Mouse (Mus musculus): ENCODE data around the gene Tspan14. TPM values are rescaled to one million over a fixed set of nuclear protein-coding genes. Genes with fewer than 3 reads are reported as not detected.
A peak's percentile ranks its signal among the peaks of the same experiment; 100 is the strongest.

The Tspan14 gene
- total and polyA plus RNA-seq, 2 experiments, result 13.3 to 30.4 TPM

DNA sequence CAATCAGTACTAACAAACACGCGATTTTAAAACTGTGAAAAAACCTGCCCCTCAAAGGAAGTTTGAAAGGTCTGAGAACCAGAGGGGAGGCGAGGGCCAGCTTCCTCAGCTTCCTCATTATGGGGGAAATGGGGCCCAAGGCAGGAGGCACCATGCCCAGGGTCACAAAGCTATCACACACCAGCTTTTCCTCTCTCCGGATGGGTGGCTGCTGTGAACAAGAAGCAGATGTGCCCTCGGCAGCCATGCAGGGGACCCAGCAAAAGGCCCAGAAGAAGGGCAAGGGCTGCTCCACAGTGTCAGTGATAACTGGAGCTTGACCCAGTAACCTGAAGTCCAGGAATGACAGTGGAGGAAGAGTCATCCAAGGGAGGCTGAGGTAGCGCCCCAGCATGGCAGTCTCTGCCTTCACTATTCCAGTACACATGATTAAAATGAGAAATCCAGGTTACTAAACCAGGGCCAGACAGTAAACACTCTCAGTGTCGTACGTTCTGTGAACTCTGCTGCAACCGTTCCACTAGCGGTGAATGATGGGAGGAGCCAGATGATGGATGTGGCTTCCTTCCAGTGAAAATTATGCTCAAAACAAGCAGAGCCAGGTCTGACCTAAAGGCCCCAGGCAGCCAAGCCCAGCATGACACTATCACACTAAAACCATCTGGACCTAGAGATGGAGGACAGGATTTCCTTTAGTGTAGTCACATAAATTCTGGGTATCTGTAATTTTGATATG lies 42.1 kb downstream of the Tspan14 start:
- Histone ChIP-seq H3K27ac (replicated peaks; ENCODE audit: insufficient read depth, low read depth, low read length) (peak overlapping the region; percentile 33; the same call in 1 of the 2 replicates), H3K4me1 (ENCODE audit: control insufficient read depth, insufficient read depth, low read length) (peaks cover 29% of the 10 kb centered on the region), H3K36me3 (ENCODE audit: control insufficient read depth, insufficient read depth, low read length) (no peaks in the 10 kb centered on the region; the same call in 1 of the 2 replicates), H3K4me3 (ENCODE audit: insufficient read depth, low read depth, low read length) (no peak overlapping the region), H3K27me3 (ENCODE audit: control insufficient read depth, insufficient read depth, low read length) (no peaks in the 10 kb centered on the region), H3K79me2 (ENCODE audit: control insufficient read depth, insufficient read depth, low read length) (peaks cover 14% of the 10 kb centered on the region; the same call in 1 of the 2 replicates), H3K9ac (ENCODE audit: low read depth, low read length) (no peak overlapping the region)
- no peak for TF ChIP-seq CTCF (IDR thresholded peaks at IDR 0.05; ENCODE audit: low read depth, low read length)
- TF ChIP-seq POLR2A (IDR thresholded peaks at IDR 0.05; ENCODE audit: extremely low read depth, insufficient read depth, low read length), result no peak
- WGBS, result 27% methylated on average over 10 of the region's 10 CpGs
- peak; percentile 89 for DNase-seq (ENCODE audit: extremely low read depth, low read depth, low spot score)

DNA sequence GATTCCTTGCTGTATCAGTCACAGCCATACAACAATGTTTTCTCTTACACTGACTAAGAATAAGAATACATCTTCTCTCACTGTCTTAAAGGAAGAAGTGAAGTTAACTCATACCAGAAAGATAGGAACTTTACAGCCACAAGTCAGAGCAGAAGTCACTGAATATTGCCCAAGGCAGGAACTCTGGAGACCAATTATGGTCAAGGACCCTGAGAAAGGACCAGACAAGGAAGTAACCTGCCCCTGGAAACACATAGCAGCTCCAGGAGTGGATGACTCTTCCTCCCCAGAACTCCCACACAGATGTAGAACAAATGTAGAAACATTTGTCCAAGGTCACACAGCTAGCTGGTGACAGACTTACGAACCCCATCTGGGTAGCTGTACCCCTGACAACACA lies 45.4 kb downstream of the Tspan14 start:
- Histone ChIP-seq H3K9ac (ENCODE audit: low read depth, low read length) (no peak overlapping the region), H3K36me3 (ENCODE audit: control insufficient read depth, insufficient read depth, low read length) (no peaks in the 10 kb centered on the region; the same call in 1 of the 2 replicates), H3K4me1 (ENCODE audit: control insufficient read depth, insufficient read depth, low read length) (peaks cover 16% of the 10 kb centered on the region), H3K4me3 (ENCODE audit: insufficient read depth, low read depth, low read length) (no peak overlapping the region), H3K27me3 (ENCODE audit: control insufficient read depth, insufficient read depth, low read length) (no peaks in the 10 kb centered on the region), H3K27ac (replicated peaks; ENCODE audit: insufficient read depth, low read depth, low read length) (no peak overlapping the region), H3K79me2 (ENCODE audit: control insufficient read depth, insufficient read depth, low read length) (peaks cover 9% of the 10 kb centered on the region; the same call in 1 of the 2 replicates)
- WGBS, result 91% methylated on average over 1 of the region's 1 CpGs
- DNase-seq (ENCODE audit: extremely low read depth, low read depth, low spot score), result no peak
- TF ChIP-seq POLR2A (IDR thresholded peaks at IDR 0.05; ENCODE audit: extremely low read depth, insufficient read depth, low read length) (no peak), CTCF (IDR thresholded peaks at IDR 0.05; ENCODE audit: low read depth, low read length) (no peak)

DNA sequence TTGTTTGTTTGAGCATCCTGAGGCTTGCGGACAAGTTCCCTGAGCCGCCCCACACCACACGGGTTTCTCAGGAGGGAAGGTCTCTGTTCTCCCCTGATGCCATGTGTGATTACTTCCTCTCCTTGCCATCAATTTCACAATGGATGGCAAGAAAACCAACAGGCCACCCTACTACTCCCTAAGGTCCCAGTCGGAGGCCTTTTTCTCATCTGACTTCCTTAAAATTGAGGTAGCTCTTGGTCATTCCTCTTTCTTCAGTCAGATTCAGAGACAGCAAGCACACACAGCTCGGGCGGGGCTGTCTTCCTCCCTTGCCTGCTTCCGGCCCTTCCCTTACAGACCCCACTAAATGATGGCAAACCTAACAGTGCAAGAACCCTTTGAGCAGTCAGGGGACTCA lies 47.1 kb downstream of the Tspan14 start:
- H3K36me3 ChIP-seq (ENCODE audit: control insufficient read depth, insufficient read depth, low read length), result peaks cover under 1% of the 10 kb centered on the region; the same call in 1 of the 2 replicates
- no peak for TF ChIP-seq POLR2A (IDR thresholded peaks at IDR 0.05; ENCODE audit: extremely low read depth, insufficient read depth, low read length)
- no peaks in the 10 kb centered on the region for H3K27me3 ChIP-seq (ENCODE audit: control insufficient read depth, insufficient read depth, low read length)
- H3K9ac ChIP-seq (ENCODE audit: low read depth, low read length), result no peak overlapping the region
- no peak for DNase-seq (ENCODE audit: extremely low read depth, low read depth, low spot score)
- WGBS, result 83% methylated on average over 7 of the region's 7 CpGs
- H3K79me2 ChIP-seq (ENCODE audit: control insufficient read depth, insufficient read depth, low read length), result peaks cover 5% of the 10 kb centered on the region; the same call in 1 of the 2 replicates
- no peak overlapping the region for H3K4me3 ChIP-seq (ENCODE audit: insufficient read depth, low read depth, low read length)
- no peak overlapping the region for H3K27ac ChIP-seq (replicated peaks; ENCODE audit: insufficient read depth, low read depth, low read length)
- peaks cover 14% of the 10 kb centered on the region for H3K4me1 ChIP-seq (ENCODE audit: control insufficient read depth, insufficient read depth, low read length)

DNA sequence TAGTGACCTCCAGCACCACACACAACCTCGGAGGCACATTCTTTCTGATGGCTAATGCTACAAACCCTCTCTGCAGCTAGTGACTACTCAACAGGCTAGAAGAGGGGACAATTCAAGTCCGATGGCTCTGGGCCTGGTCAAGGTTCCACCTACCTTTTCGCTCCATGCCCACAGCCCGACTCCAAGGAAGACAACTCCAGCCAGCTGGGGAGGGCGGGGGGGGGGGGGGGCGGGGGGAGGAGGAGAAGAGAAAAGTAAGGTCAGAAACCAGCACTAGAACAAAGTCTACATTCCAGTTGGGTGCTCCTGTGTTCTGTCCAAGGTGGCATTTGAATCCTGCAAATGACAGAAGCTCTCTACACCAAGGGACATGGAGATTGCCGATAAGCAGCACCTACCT lies 48.1 kb downstream of the Tspan14 start:
- H3K36me3 ChIP-seq (ENCODE audit: control insufficient read depth, insufficient read depth, low read length), result peaks cover 6% of the 10 kb centered on the region; the same call in 1 of the 2 replicates
- no peak for TF ChIP-seq POLR2A (IDR thresholded peaks at IDR 0.05; ENCODE audit: extremely low read depth, insufficient read depth, low read length)
- TF ChIP-seq CTCF (IDR thresholded peaks at IDR 0.05; ENCODE audit: low read depth, low read length), result no peak
- H3K27ac ChIP-seq (replicated peaks; ENCODE audit: insufficient read depth, low read depth, low read length), result no peak overlapping the region
- no peaks in the 10 kb centered on the region for H3K27me3 ChIP-seq (ENCODE audit: control insufficient read depth, insufficient read depth, low read length)
- H3K9ac ChIP-seq (ENCODE audit: low read depth, low read length), result no peak overlapping the region
- WGBS, result 49% methylated on average over 6 of the region's 7 CpGs
- peaks cover 5% of the 10 kb centered on the region; the same call in 1 of the 2 replicates for H3K79me2 ChIP-seq (ENCODE audit: control insufficient read depth, insufficient read depth, low read length)
- H3K4me3 ChIP-seq (ENCODE audit: insufficient read depth, low read depth, low read length), result no peak overlapping the region
- DNase-seq (ENCODE audit: extremely low read depth, low read depth, low spot score), result no peak
- H3K4me1 ChIP-seq (ENCODE audit: control insufficient read depth, insufficient read depth, low read length), result peaks cover 9% of the 10 kb centered on the region

GRCm38 (mm10) chr14:40917632-40918031 lies 49.0 kb downstream of the Tspan14 start:
- no peak overlapping the region for H3K9ac ChIP-seq (ENCODE audit: low read depth, low read length)
- peaks cover 8% of the 10 kb centered on the region; the same call in 1 of the 2 replicates for H3K36me3 ChIP-seq (ENCODE audit: control insufficient read depth, insufficient read depth, low read length)
- no peak overlapping the region for H3K27ac ChIP-seq (replicated peaks; ENCODE audit: insufficient read depth, low read depth, low read length)
- DNase-seq (ENCODE audit: extremely low read depth, low read depth, low spot score), result peak; percentile 63
- H3K79me2 ChIP-seq (ENCODE audit: control insufficient read depth, insufficient read depth, low read length), result peaks cover 2% of the 10 kb centered on the region; the same call in 1 of the 2 replicates
- WGBS, result 0% methylated on average over 1 of the region's 1 CpGs
- H3K4me3 ChIP-seq (ENCODE audit: insufficient read depth, low read depth, low read length), result no peak overlapping the region
- H3K4me1 ChIP-seq (ENCODE audit: control insufficient read depth, insufficient read depth, low read length), result peaks cover 9% of the 10 kb centered on the region
- TF ChIP-seq POLR2A (IDR thresholded peaks at IDR 0.05; ENCODE audit: extremely low read depth, insufficient read depth, low read length) (no peak), CTCF (IDR thresholded peaks at IDR 0.05; ENCODE audit: low read depth, low read length) (peak; percentile 90)
- no peaks in the 10 kb centered on the region for H3K27me3 ChIP-seq (ENCODE audit: control insufficient read depth, insufficient read depth, low read length)

- no peak overlapping the region for H3K9ac ChIP-seq (ENCODE audit: low read depth, low read length)
- DNase-seq (ENCODE audit: extremely low read depth, low read depth, low spot score), result no peak
- 89% methylated on average over 15 of the region's 15 CpGs for WGBS
- no peaks in the 10 kb centered on the region for H3K79me2 ChIP-seq (ENCODE audit: control insufficient read depth, insufficient read depth, low read length)
- H3K4me3 ChIP-seq (ENCODE audit: insufficient read depth, low read depth, low read length), result no peak overlapping the region
- no peak overlapping the region for H3K27ac ChIP-seq (replicated peaks; ENCODE audit: insufficient read depth, low read depth, low read length)
- H3K27me3 ChIP-seq (ENCODE audit: control insufficient read depth, insufficient read depth, low read length), result no peaks in the 10 kb centered on the region
- peaks cover 9% of the 10 kb centered on the region; the same call in 1 of the 2 replicates for H3K36me3 ChIP-seq (ENCODE audit: control insufficient read depth, insufficient read depth, low read length)
- no peak for TF ChIP-seq POLR2A (IDR thresholded peaks at IDR 0.05; ENCODE audit: extremely low read depth, insufficient read depth, low read length)
- no peak for TF ChIP-seq CTCF (IDR thresholded peaks at IDR 0.05; ENCODE audit: low read depth, low read length)
- H3K4me1 ChIP-seq (ENCODE audit: control insufficient read depth, insufficient read depth, low read length), result peaks cover 9% of the 10 kb centered on the region
Measured at GRCm38 (mm10) chr14:40916667-40917066, 49.9 kb downstream of the Tspan14 start.
